Mouse (Mus musculus) heart, postnatal 0 days (tissue): ENCODE data around the gene Adipoq. TPM values are rescaled to one million over a fixed set of nuclear protein-coding genes. Genes with fewer than 3 reads are reported as not detected.
A peak's percentile ranks its signal among the peaks of the same experiment; 100 is the strongest.

Source experiments
- ATAC-seq: fragments of 200-750 bp; cut with Nextera tagmentation; 2 replicates; pipeline ENCODE4 v1.8.0; 2017; ENCODE audit warnings: low read depth, moderate number of reproducible peaks, moderate library complexity; ENCODE audit not compliant: insufficient read depth
- DNase-seq: peaks from one replicate; pipeline ENCODE4 v3.0.0-alpha.2; 2016; ENCODE audit warnings: low spot score
- H3K27ac ChIP-seq: fragments of 300-500 bp; sonication (generic); 2 replicates; pipeline ENCODE4 v1.5.1; 2014; ENCODE audit warnings: low read depth, mild to moderate bottlenecking
- H3K27me3 ChIP-seq: fragments of 300-500 bp; sonication (generic); 2 replicates; pipeline ENCODE4 v1.6.1; 2014; ENCODE audit warnings: low read length, mixed read lengths; ENCODE audit not compliant: control insufficient read depth, insufficient read depth
- H3K36me3 ChIP-seq: fragments of 300-500 bp; sonication (generic); replicated peaks from 2 replicates; pipeline ENCODE4 v1.6.1; 2014; ENCODE audit warnings: low read length, mixed read lengths; ENCODE audit not compliant: control insufficient read depth, insufficient read depth
- H3K4me1 ChIP-seq: fragments of 300-500 bp; sonication (generic); 2 replicates; pipeline ENCODE4 v1.6.1; 2014; ENCODE audit warnings: antibody characterized with exemption; ENCODE audit not compliant: control insufficient read depth, insufficient read depth
- H3K4me2 ChIP-seq: fragments of 300-500 bp; sonication (generic); 2 replicates; pipeline ENCODE4 v1.6.1; 2014; ENCODE audit warnings: low read depth, mild to moderate bottlenecking, low read length, moderate library complexity
- H3K4me3 ChIP-seq: fragments of 300-500 bp; sonication (generic); 2 replicates; pipeline ENCODE4 v1.5.1; 2014; ENCODE audit warnings: low read depth, low read length
- H3K9ac ChIP-seq: fragments of 300-500 bp; sonication (generic); replicated peaks from 2 replicates; pipeline ENCODE4 v1.6.1; 2014; ENCODE audit warnings: low read depth, low read length, mixed read lengths
- H3K9me3 ChIP-seq: fragments of 300-500 bp; sonication (generic); replicated peaks from 2 replicates; pipeline ENCODE4 v1.6.1; 2016; ENCODE audit warnings: low read length; ENCODE audit not compliant: control insufficient read depth
- CTCF ChIP-seq: IDR thresholded peaks from 2 replicates; pipeline ENCODE4 v1.5.1; 2016; ENCODE audit warnings: antibody characterized with exemption, control low read depth, low read depth
- EP300 ChIP-seq: IDR thresholded peaks from 2 replicates; pipeline ENCODE4 v1.6.1; 2016; ENCODE audit warnings: antibody characterized with exemption, low read depth
- WGBS: fragments of 180-500 bp; shearing (Covaris S2); extraction: QIAGEN DNeasy Blood & Tissue Kit; methylation state at CpG from one replicate; pipeline ENCODE4 v1.1.7; 2014; 5-methylcytosine and 5-hydroxymethylcytosine counted together
- polyA plus RNA-seq: library from polyadenylated mRNA; unstranded; fragments of >200 nt; fragmentation: Nextera tagmentation; extraction: Ambion mirVana; gene quantifications from 2 replicates; pipeline ENCODE4 v1.2.1, GENCODE M21; 2015
- total RNA-seq: library from RNA; depleted of rRNA; stranded (reverse); fragments of >200 nt; gene quantifications from 2 replicates; pipeline ENCODE4 v1.2.3, GENCODE M21; 2014; ENCODE audit warnings: low replicate concordance

Gene Adipoq
- total and polyA plus RNA-seq, 2 experiments from 2014 or later = 0.20 TPM; not detected in 1

GRCm38 (mm10) chr16:23107231-23107942 is 38.9 kb upstream of the Adipoq start, which contains the start of gene Eif4a2:
Eif4a2 (plus strand) TSS chr16:23107444.
- WGBS = under 1% methylated on average over 71 of the region's 71 CpGs
- Histone ChIP-seq H3K27me3 (no peaks in the 10 kb centered on the region), H3K9me3 (no peaks in the 10 kb centered on the region), H3K4me1 (peaks cover 22% of the 10 kb centered on the region), H3K4me3 (peak within 1 kb of the TSS; percentile 95), H3K36me3 (peaks cover 38% of the 10 kb centered on the region), H3K9ac (peak within 1 kb of the TSS; percentile 100), H3K4me2 (peak within 1 kb of the TSS; percentile 84), H3K27ac (peak within 1 kb of the TSS; percentile 99)
- DNase-seq = peak; percentile 88
- peak; percentile 86 for ATAC-seq
- TF ChIP-seq EP300 (peak; percentile 58; the same call in 1 of the 2 replicates), CTCF (peak; percentile 4; the same call in 1 of the 2 replicates)

GRCm38 (mm10) chr16:23107946-23108759 is 38.2 kb upstream of the Adipoq start:
- H3K9ac ChIP-seq = peak overlapping the region; percentile 100
- H3K36me3 ChIP-seq = peaks cover 46% of the 10 kb centered on the region
- under 1% methylated on average over 52 of the region's 52 CpGs for whole genome bisulfite sequencing
- peak; percentile 85 for DNase-seq
- H3K4me3 ChIP-seq = peak overlapping the region; percentile 95
- peak overlapping the region; percentile 99 for H3K27ac ChIP-seq
- TF ChIP-seq EP300 = no peak
- TF ChIP-seq CTCF = no peak
- no peaks in the 10 kb centered on the region for H3K9me3 ChIP-seq
- ATAC-seq = peak; percentile 89
- H3K27me3 ChIP-seq = no peaks in the 10 kb centered on the region
- peak overlapping the region; percentile 84 for H3K4me2 ChIP-seq
- peaks cover 21% of the 10 kb centered on the region for H3K4me1 ChIP-seq

- H3K4me3 ChIP-seq = peak overlapping the region; percentile 95
- 2% methylated on average over 5 of the region's 5 CpGs for WGBS
- H3K4me2 ChIP-seq = peak overlapping the region; percentile 84
- TF ChIP-seq EP300 (no peak), CTCF (no peak)
- H3K27ac ChIP-seq = no peak overlapping the region; the same call in 1 of the 2 replicates
- peaks cover 21% of the 10 kb centered on the region for H3K4me1 ChIP-seq
- DNase-seq = no peak
- H3K27me3 ChIP-seq = no peaks in the 10 kb centered on the region
- H3K36me3 ChIP-seq = peaks cover 49% of the 10 kb centered on the region
- ATAC-seq = no peak
- H3K9me3 ChIP-seq = no peaks in the 10 kb centered on the region
- H3K9ac ChIP-seq = peak overlapping the region; percentile 100
These were observed 37.4 kb upstream of the Adipoq start for GRCm38 (mm10) chr16:23108943-23109342.

- H3K4me1 ChIP-seq = peaks cover 21% of the 10 kb centered on the region
- H3K27me3 ChIP-seq = no peaks in the 10 kb centered on the region
- no peak for ATAC-seq
- peak overlapping the region; percentile 100 for H3K9ac ChIP-seq
- TF ChIP-seq CTCF = no peak
- TF ChIP-seq EP300 = no peak
- peak overlapping the region; percentile 84 for H3K4me2 ChIP-seq
- H3K27ac ChIP-seq = no peak overlapping the region
- DNase-seq = no peak
- H3K36me3 ChIP-seq = peaks cover 55% of the 10 kb centered on the region
- no peaks in the 10 kb centered on the region for H3K9me3 ChIP-seq
- WGBS = 37% methylated on average over 5 of the region's 5 CpGs
- H3K4me3 ChIP-seq = peak overlapping the region; percentile 95
These were observed 36.7 kb upstream of the Adipoq start for GRCm38 (mm10) chr16:23109350-23110280.

- ATAC-seq (no peak), DNase-seq (no peak)
- Histone ChIP-seq H3K9me3 (no peaks in the 10 kb centered on the region), H3K4me3 (no peak overlapping the region), H3K27ac (no peak overlapping the region), H3K4me2 (no peak overlapping the region), H3K4me1 (peaks cover 11% of the 10 kb centered on the region), H3K9ac (no peak overlapping the region), H3K27me3 (no peaks in the 10 kb centered on the region), H3K36me3 (peaks cover 70% of the 10 kb centered on the region)
- 67% methylated on average over 12 of the region's 12 CpGs for WGBS
- no peak for TF ChIP-seq EP300
- TF ChIP-seq CTCF = no peak
These were observed 34.0 kb upstream of the Adipoq start for GRCm38 (mm10) chr16:23112348-23112747.
